Mouse (Mus musculus) heart, postnatal 10 days (tissue): ENCODE measurements at regions not wholly inside any gene's neighbourhood (a gene's known extent, or its start where the extent isn't known, plus 50 kb on each side); places are given as distances from the start of the nearest gene placed in this dataset.
A peak's percentile ranks its signal among the peaks of the same experiment; 100 is the strongest.

Source experiments
- DNase-seq, 2 experiments: peaks; one replicate each; pipeline ENCODE4 v3.0.0; 2021
- intact Hi-C: fragments of 180-260 bp; cut with DNase I; formaldehyde crosslinking; loops from one replicate; pipeline ENCODE4 v1.15.1; 2025

DNA sequence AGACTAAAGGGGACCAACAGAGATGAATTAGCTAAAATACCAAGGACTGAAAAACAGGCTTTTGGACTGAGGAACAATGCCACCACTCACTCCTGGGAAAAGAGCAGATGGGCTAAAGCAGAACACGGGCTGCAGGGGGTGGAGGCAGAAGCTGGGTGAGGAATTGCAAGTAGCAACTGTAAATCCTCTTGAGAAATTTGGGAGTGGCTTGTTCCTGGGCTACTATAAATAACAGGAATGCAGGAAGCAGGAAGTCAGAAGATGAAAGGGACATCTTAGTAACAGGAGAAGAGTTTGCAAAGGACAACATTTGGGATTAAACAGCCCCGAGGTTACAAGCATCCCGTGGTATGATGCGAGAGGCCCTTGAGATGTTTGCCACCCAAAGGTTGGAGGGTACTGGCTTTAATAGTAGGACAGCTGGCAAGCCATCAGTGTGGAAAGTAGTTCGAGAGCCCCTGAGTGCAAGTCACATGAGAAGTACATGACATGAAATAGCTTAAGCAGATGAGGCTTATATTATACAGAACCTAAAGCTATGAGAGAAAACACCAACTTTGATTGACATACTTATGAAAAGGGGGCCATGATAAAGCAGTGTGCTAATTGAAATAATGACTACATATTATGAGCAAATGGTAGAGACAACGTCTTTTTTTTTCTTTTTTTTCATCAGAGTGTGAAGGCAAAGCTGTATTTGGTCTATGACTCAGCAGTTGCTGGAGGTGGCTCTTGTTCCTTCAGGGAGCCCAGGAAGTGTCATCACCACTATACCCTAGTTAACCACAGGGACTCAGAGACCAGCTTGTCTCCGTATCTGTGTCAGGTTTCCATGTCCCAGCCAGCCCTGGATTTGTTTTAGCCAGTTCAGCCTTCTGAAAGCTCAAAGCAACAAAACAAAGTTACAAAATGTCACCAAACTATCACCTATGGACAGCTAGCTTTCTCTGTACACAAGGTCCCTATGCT is 357.6 kb upstream of the Acvr2a start:
- intact Hi-C loops: loop anchor here (5.0 kb wide), 1 partner anchor 74 kb away; no protein-coding TSS in a partner anchor
- DNase-seq: peak in 1 of 2 experiments; percentile 22

DNA sequence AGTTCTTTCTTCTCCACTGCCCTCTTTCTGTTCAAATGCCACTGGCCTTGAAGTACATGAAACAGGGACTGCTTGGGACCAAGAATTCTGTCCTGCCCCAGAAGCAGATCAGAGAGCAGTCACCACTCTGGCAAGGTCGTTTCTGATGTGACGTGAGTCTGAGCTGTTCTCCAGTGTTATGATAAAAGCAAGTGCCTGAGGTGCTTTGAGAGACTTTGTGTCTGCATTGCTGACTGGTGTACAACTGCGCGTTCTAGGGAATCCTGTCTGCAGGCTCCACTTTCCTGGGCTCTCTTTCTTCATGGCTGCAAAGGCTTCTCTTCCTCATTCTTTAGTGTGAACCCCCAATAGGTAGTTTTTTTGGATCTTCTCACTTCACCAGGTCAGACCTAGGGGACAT is 356.8 kb upstream of the Acvr2a start:
- intact Hi-C loops: loop anchor here (5.0 kb wide), 1 partner anchor 75 kb away; no protein-coding TSS in a partner anchor
- no peak for DNase-seq

DNA sequence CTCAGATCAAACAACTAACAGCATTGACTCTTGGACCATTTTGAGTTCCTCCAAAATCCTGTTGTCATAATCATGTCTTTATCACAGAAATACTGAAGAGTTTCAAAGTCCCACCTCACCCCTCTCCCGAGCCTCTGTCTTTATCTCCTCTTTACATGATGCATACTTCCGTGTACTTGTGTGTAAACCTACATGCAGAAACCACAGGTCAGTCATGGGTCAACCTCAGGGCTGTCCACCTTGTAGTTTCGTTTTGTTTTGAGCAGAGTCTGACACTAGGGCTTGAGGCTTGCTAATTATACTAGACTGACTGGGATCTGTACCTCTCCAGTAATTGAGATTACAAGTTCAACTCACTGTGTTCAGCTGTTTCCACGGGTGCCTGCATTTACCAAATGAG is 348.4 kb upstream of the Acvr2a start:
- intact Hi-C loops: no loop called here
- no peak for DNase-seq

DNA sequence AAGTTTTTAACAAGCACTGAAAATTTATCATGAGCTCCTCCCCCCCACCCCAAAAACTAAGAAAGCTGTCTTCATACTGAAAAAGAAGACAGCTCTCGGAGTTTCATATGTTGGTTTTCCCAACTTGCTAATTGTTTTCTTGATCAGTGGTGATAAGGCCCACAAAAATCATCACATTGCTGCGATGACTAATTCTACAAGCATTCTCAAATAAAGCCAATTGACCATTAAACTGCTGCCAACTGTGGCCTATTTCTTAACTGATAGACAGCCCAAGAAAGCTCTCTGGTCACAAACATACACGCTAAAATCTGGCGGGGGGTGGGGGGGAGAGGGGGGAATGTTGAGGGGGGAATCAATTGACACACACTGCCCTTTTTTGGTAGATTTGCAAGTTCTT is 345.0 kb upstream of the Acvr2a start:
- DNase-seq: no peak
- intact Hi-C loops: no loop called here

DNA sequence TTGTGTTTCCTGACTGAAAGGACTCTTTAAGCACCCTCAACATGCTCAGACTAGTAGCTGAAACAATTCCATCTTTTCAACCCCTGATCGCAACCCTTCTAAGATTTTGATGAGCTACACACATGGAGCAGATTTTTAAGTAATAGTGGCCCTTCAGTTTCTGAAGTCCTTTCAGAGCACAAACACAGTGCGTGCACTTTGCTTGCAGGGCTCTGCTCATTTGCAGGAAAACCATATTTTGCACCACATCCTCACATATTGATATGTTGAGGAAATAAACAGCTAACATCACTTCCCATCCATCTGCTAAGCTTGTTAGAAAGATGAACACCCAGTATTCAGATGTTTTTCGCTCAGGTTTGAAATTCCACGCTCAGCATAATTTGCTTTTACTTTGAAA is 344.6 kb upstream of the Acvr2a start:
- no peak for DNase-seq
- intact Hi-C loops: no loop called here

DNA sequence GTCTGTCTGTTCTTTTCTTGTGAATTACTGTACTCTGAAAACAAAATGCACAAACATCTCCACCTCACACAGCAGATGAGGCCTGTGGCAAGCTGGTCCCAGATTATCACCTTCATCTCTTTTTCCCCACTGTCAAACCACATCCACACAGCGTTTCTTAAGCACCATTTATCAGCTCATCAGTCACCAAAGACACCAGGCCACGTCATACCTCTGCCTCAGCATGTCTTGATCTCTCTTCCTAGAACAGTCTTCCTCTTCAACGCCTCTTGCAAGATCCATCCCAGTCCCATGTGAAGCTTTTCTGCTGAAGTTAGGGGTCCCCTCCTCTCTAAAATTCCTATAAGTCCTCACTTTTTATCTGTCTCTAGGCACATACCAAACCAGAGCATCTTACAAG is 340.8 kb upstream of the Acvr2a start:
- no peak for DNase-seq
- intact Hi-C loops: loop anchor here (5.0 kb wide), 1 partner anchor 64 kb away; no protein-coding TSS in a partner anchor

DNA sequence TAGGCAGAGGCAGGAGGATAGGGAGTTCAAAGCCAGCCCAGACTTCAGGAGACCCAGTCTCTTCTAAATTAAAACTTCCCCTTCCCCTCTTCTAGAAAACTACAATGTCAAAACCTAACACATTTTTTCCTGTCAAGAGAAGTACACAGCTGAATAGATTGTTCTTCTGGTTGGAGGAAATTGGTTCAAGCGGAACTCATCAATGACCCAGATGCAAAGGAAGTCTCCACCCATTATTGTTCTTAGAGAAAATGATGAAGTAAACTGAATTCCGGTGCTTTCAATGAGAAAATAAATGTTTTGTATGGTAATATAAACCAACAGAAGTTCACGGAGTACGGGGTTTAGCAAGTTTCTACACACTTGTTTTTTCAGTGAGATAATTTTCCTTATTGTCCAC is 339.3 kb upstream of the Acvr2a start:
- no peak for DNase-seq
- intact Hi-C loops: loop anchor here (5.0 kb wide), 1 partner anchor 63 kb away; no protein-coding TSS in a partner anchor

DNA sequence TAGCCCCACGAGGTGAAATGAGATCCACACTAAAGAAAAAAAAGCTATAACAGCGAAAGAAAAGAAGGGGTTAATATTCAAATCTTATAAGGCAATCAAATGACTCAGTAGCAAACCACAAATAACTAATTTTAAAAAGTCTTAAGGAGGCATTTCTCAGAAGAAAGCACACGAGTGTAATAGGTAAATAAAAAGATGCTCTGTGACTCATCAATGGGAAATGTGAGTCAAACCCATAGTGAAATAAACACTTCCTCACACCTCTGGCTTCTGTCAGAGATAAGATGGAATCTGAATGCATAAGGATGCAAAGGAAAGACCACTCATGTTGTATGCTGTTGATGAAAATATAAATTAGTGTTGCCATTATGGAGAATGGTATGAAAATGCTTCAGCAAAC is 337.1 kb upstream of the Acvr2a start:
- no peak for DNase-seq
- intact Hi-C loops: no loop called here

DNA sequence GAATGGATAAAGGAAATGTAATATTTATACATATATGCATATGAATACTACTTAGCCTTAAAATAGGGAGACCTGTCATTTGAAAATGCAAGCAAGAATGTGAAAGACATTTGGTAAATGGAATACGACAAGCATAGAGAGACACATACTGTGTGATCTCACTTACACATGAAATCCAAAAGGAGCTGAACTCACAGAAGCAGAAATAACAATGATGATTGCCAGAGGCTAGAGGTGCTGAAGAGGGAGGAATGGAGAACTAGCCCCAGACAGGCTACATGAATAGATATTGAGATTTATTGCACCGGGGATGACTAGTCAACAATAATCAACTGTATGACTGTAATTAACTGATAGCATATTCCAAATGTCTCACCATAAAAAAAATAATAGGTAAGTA is 336.6 kb upstream of the Acvr2a start:
- DNase-seq: no peak
- intact Hi-C loops: no loop called here

DNA sequence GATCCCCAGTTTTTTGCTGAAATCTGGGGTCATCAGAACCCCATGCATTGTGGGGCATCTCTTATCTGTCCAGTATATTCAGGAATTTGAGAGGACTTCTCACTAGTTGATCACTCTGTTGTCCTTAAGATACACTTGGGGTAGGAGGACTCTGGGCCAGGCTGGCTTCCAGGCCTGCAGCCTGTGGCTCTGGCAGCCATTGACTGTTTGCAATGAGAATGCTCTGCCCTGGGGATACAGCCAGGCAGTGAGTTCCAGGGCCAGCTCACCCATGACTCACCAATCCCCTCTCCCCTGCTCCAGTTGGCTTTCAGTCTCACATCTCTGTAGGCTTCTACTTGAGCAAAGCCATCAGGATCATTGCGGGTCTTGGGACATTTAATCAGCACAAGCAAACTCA is 334.3 kb upstream of the Acvr2a start:
- intact Hi-C loops: no loop called here
- no peak for DNase-seq

DNA sequence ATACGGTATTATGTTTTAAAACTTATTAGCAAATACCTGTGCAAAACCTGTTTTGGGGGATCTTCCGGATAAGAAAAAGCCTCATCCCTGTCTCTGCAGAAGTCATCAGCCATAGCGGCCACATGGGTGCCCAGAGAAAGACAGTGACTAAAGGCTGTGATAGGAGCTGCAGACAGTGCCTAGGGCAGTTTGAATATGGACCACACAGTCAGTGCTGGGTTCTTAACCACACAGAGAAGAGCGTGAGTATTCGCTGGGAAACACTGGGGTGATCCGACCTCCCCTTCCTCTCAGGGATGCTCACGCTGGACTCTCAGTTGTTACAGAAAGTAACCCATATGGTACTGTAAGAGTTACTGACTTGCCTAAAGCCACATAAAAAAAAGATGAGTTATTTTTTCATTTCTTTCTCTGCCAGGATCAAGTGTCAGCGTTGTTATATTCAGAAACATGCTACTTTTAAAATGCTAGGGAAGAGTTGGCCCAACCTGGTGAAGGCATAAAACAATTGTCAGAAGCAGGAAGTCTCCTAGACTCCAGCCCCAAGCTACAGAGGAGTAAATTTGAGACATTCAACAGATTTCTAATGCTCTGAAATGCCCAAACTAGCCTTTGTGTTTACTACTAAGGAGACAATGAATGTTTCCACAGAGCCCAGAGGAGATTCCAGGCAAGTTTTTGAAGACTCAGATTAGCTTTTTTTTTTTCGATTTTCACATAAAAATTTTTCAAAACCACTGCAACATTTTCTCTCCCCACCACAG is 333.3 kb upstream of the Acvr2a start:
- intact Hi-C loops: no loop called here

DNA sequence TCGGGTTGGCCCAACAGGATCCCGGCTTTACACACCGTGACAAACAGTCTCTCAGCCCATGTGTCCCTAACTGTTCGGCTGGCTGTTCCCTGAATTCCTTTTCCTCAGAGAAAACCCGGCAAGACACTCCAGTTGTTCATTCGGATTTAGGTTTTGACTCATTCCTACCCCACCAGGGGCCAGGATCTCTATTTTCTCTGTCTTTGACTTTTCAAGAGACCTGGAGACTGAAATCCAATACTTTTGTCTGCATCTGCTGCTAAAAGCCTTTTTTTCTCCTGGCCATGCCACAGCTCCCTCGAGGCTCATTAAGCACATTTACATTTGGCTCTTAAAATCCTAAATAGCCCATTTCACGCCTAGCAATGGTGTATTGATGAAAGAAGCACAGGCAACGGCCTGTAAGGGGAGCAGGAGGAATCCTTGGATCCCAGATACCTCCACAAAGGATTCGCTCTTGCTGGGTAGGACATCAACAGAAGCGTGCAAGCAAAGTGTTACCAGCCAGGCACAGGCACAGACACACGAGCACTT is 332.6 kb upstream of the Acvr2a start:
- DNase-seq: no peak
- intact Hi-C loops: no loop called here

More for the DNA sequence above, 333.3 kb upstream of the Acvr2a start:
- DNase-seq: no peak

DNA sequence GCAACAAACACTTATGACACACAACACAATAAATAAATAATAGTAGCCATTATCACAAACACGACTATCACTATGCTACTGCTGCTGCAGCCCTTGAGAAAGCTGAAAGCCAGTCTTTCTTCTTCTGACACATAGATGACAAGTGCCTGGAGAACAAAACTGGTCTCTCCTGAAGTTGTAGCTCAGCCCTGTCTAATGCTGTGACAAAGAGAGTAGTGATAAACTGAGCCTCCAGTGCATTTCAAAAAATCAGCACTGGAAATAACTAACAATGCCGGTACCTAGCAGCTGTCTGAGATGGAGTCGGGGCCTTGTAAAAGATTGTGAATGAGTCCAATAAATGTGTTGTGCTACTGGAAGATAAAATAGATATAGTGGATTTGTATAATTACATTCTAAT is 320.3 kb upstream of the Acvr2a start:
- intact Hi-C loops: no loop called here
- no peak for DNase-seq

DNA sequence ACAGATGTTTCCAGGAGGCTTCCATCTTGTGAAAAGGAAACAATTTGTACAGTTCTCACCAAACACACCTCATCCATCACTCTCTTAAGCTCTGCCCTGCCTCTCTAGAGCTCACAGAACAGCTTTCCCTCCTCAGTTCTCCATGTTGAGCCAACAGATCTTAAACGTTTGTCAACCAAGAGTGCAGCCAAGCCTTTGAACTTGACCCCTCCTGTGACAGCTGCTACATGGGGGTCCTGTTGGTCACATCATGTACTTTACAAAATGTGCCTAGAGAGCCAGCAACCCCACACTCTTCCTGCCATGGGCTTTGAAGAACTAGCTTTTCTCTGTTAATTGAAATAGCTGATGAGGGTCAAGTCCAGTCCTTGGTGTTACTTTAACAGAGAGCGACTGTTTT is 319.8 kb upstream of the Acvr2a start:
- no peak for DNase-seq
- intact Hi-C loops: no loop called here

DNA sequence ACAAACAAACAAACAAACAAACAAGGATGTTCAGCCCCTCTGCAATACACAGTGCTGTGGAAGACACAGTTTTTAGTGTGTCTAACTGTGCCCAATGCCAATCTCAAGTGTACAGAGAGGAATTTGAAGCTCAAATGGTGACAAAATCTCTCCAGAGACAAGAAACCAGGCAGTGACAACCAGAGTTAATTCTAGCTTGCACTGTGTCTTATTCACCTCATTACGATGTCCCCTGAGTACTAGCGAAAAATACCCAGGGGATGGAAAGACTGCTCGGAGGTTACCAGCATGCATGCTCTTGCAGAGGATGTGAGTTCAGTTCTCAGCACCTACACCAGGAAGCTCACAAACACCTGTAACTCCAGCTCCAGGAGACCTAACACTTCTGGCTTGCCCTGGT is 319.3 kb upstream of the Acvr2a start:
- intact Hi-C loops: no loop called here
- DNase-seq: no peak

DNA sequence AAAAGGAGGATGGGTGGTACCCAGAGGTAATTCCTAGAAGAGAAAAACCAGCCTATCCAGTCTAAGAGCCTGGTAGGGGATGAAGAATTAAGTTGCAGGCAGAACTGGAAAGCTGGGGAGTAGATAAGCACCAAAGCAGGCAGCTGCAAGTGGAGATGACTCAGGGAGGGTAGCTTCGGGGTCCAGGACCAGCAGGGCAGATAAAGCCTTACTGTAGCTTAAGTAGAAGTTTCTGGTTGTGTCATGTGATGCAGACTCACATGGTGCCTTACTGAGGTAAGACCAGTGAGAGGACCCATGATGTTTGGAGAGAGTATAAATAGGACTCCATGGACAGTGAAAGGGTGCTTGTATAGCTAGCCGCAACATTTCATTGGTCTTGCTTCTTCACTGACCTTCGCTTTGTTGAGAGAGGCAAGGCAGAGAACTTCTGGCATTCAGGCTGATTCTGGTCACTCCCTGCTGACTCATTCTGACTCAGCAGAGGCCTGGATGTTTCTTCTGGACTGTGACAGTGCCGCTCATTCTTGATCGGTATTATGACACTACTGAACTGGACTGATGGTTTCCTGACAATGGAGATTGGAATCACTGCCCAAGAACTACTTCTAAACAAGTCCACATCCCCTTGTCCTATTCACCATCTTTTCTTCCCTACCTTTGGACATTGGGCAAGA is 315.7 kb upstream of the Acvr2a start:
- DNase-seq: no peak
- intact Hi-C loops: no loop called here

DNA sequence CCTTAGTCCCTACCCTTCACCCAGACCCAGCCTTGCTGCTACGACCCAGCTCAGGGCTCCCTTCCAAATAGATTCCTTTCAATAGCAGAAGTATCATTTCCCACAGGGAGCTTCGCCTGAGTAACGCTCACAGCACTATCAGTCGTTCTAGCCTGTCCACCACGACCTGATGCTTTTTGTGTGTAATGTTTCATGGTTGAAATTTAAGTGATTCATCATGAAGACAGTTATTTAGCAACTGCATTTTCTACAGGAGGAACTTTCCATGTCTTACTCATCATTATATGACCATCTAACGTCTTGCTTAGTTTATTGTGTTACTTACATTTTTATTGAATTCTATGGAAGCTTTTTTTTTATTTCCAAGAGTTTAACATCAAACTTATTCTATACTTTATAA is 314.5 kb upstream of the Acvr2a start:
- intact Hi-C loops: no loop called here
- no peak for DNase-seq

DNA sequence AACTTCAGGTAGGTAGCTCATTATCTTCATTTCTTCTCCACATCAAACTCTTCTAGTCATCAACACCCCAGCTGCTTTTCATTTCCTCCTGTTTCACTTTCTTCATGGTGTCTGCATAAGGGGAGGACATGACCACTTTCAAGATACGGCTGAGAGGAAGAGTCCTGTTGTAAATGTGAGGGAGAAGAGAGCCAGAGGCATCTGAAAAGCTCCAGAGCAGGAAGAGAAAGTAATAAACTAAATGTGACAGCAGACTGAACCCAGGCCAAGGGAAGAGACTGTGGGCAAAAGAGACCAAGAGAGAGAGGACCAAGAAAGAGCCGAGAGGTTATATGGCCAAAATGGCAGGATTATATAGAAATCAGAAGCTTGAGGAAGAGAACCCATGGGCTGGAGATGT is 312.5 kb upstream of the Acvr2a start:
- no peak for DNase-seq
- intact Hi-C loops: no loop called here

DNA sequence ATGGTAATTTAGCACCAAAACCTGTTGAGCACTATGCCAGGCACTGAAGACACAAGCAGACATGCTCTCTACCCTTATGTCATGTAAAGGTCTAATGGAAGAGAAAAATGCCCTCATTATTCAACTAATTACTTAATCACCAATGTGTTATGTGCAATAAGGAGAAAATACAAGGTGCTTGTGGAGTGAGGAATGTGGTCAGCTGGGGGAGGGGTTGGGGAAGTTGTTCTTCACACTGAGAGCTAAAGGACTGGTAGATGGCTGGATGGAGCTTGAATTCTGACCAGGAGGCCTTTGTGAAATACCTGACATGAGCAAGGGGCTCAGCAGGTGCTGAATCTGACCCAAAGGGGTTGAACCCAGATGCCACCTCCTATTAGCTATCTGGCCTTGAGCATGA is 300.1 kb upstream of the Acvr2a start:
- no peak for DNase-seq
- intact Hi-C loops: no loop called here

DNA sequence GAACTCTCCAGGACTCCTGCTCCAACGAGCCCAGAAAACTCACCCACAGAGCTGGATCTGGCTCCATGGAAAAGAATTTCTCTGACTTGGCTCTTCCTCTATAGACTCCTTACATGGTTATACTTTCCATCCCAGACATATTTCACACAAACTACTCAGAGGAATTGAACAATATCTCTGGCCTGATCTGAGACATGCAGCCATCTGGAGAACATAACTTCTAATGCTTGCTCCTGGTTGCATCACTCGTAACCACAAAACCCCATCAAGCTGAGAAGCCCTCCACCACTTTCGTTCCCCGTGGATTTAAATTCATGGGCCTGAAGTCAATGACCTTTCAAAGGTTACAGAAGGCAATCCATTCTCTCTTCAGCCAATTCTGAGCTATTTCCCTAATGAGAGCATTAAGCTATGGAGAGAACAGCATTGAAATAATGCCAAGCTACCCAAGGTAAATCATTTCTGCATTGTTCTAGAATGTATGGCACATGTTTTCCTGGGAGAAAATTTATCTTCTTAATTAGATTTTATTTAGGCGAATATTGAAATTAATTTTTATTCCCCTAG is 294.0 kb upstream of the Acvr2a start:
- intact Hi-C loops: no loop called here
- DNase-seq: no peak

DNA sequence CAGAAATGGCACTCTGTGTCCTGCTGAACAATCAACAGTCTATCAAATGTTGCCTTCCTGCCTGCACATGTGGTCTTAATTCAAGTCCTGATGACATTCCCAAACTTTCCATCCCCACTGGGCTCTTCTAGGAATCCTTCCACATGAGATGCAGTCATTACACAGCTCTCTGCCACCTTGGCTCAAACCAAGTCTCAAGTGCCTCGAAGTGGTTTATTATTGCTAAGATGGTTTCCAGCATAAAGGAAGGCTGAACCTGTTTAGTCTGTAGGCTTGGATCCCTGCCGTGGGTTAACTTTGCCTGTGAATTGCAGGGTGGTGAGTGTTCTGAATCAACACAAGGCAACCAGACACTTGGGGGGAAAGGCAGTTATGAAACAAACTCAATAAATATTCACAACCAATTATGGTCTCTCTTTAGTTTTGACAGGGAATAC is 293.4 kb upstream of the Acvr2a start:
- intact Hi-C loops: no loop called here
- DNase-seq: peak in 1 of 2 experiments; percentile 4
